Mouse (Mus musculus) midbrain, embryonic 13.5 days (tissue): ENCODE measurements around the gene Net1. TPM values are rescaled to one million over a fixed set of nuclear protein-coding genes. Genes with fewer than 3 reads are reported as not detected.

ENCODE experiments used
- ATAC-seq: fragments of 200-750 bp; cut with Nextera tagmentation; 2 replicates; pipeline ENCODE4 v1.8.0; 2017; ENCODE audit warnings: mild to moderate bottlenecking, moderate TSS enrichment, moderate library complexity
- H3K27ac ChIP-seq: fragments of 300-500 bp; sonication (generic); 2 replicates; pipeline ENCODE4 v1.5.1; 2015; ENCODE audit warnings: inconsistent platforms, mild to moderate bottlenecking, moderate library complexity
- H3K27me3 ChIP-seq: fragments of 300-500 bp; sonication (generic); 2 replicates; pipeline ENCODE4 v1.6.1; 2015; ENCODE audit warnings: mild to moderate bottlenecking, inconsistent platforms
- H3K36me3 ChIP-seq: fragments of 300-500 bp; sonication (generic); 2 replicates; pipeline ENCODE4 v1.6.1; 2015; ENCODE audit warnings: mild to moderate bottlenecking, inconsistent platforms
- H3K4me1 ChIP-seq: fragments of 300-500 bp; sonication (generic); replicated peaks from 2 replicates; pipeline ENCODE4 v1.6.1; 2015; ENCODE audit warnings: inconsistent platforms
- H3K4me2 ChIP-seq: fragments of 300-500 bp; sonication (generic); replicated peaks from 2 replicates; pipeline ENCODE4 v1.6.1; 2015; ENCODE audit warnings: moderate library complexity, mild to moderate bottlenecking, inconsistent platforms
- H3K4me3 ChIP-seq: fragments of 300-500 bp; sonication (generic); replicated peaks from 2 replicates; pipeline ENCODE4 v1.5.1; 2015; ENCODE audit warnings: mild to moderate bottlenecking, inconsistent platforms
- H3K9ac ChIP-seq: fragments of 300-500 bp; sonication (generic); replicated peaks from 2 replicates; pipeline ENCODE4 v1.6.1; 2015; ENCODE audit warnings: mild to moderate bottlenecking, inconsistent platforms
- H3K9me3 ChIP-seq: fragments of 300-500 bp; sonication (generic); 2 replicates; pipeline ENCODE4 v1.6.1; 2016; ENCODE audit warnings: mild to moderate bottlenecking, inconsistent platforms
- WGBS: fragments of 180-500 bp; shearing (Covaris S2); methylation state at CpG from one replicate; pipeline ENCODE4 v1.1.7; 2015; 5-methylcytosine and 5-hydroxymethylcytosine counted together
- polyA plus RNA-seq: library from polyadenylated mRNA; unstranded; fragments of >200 nt; fragmentation: Nextera tagmentation; extraction: Ambion mirVana; gene quantifications from 2 replicates; pipeline ENCODE4 v1.2.1, GENCODE M21; 2015

Gene Net1
- 14.5 and 14.6 TPM in 2 replicates for polyA plus RNA-seq

GRCm38 (mm10) chr13:3917571-3918311 lies at the start of gene Net1, which contains the start of gene Tubal3:
Gene Net1 (minus strand): TSS chr13:3918220.
Gene Tubal3 (plus strand): TSS chr13:3918274.
- peak within 1 kb of the TSS; percentile 81 for H3K4me2 ChIP-seq
- H3K9ac ChIP-seq = peak within 1 kb of the TSS; percentile 74
- H3K9me3 ChIP-seq = no peaks in the 10 kb centered on the region
- peak; percentile 98 for ATAC-seq
- no peaks in the 10 kb centered on the region for H3K27me3 ChIP-seq
- under 1% methylated on average over 52 of the region's 52 CpGs for whole genome bisulfite sequencing
- peaks cover 10% of the 10 kb centered on the region for H3K4me1 ChIP-seq
- H3K4me3 ChIP-seq = peak within 1 kb of the TSS; percentile 89
- 0 out of 2 replicates have a peak, but pooled peaks cover 9% of the 10 kb centered on the region for H3K36me3 ChIP-seq
- H3K27ac ChIP-seq = peak within 1 kb of the TSS; percentile 60; the same call in 1 of the 2 replicates

GRCm38 (mm10) chr13:3951198-3951914 lies 33.3 kb upstream of the Net1 start:
- no peak for ATAC-seq
- 85% methylated on average over 6 of the region's 6 CpGs for WGBS
- no peak overlapping the region for H3K9ac ChIP-seq

GRCm38 (mm10) chr13:3949477-3949876 lies 31.5 kb upstream of the Net1 start:
- H3K9ac ChIP-seq = no peak overlapping the region
- H3K4me3 ChIP-seq = no peak overlapping the region
- H3K4me2 ChIP-seq = no peak overlapping the region
- no peaks in the 10 kb centered on the region for H3K4me1 ChIP-seq
- 90% methylated on average over 4 of the region's 4 CpGs for WGBS
- no peak for ATAC-seq
- no peaks in the 10 kb centered on the region for H3K36me3 ChIP-seq
- H3K9me3 ChIP-seq = no peaks in the 10 kb centered on the region
- H3K27me3 ChIP-seq = no peaks in the 10 kb centered on the region
- H3K27ac ChIP-seq = no peak overlapping the region

More at GRCm38 (mm10) chr13:3951198-3951914, 33.3 kb upstream of the Net1 start:
- Histone ChIP-seq H3K4me1 (no peaks in the 10 kb centered on the region), H3K4me3 (no peak overlapping the region), H3K9me3 (no peaks in the 10 kb centered on the region), H3K4me2 (no peak overlapping the region), H3K27me3 (no peaks in the 10 kb centered on the region), H3K36me3 (no peaks in the 10 kb centered on the region), H3K27ac (no peak overlapping the region)

GRCm38 (mm10) chr13:3947267-3947666 lies 29.2 kb upstream of the Net1 start:
- Histone ChIP-seq H3K9me3 (no peaks in the 10 kb centered on the region), H3K36me3 (no peaks in the 10 kb centered on the region), H3K9ac (no peak overlapping the region), H3K27me3 (no peaks in the 10 kb centered on the region), H3K4me3 (no peak overlapping the region), H3K4me1 (no peaks in the 10 kb centered on the region), H3K4me2 (no peak overlapping the region), H3K27ac (no peak overlapping the region)
- 89% methylated on average over 4 of the region's 4 CpGs for WGBS
- ATAC-seq = no peak

GRCm38 (mm10) chr13:3945249-3945648 lies 27.2 kb upstream of the Net1 start, which contains the start of gene Ucn3:
Gene Ucn3 (minus strand): TSS chr13:3945349.
- 71% methylated on average over 2 of the region's 2 CpGs for WGBS
- H3K9me3 ChIP-seq = no peaks in the 10 kb centered on the region
- no peak for ATAC-seq
- H3K27me3 ChIP-seq = no peaks in the 10 kb centered on the region
- H3K4me3 ChIP-seq = no peak within 1 kb of the TSS
- H3K27ac ChIP-seq = no peak within 1 kb of the TSS
- H3K9ac ChIP-seq = no peak within 1 kb of the TSS
- H3K36me3 ChIP-seq = no peaks in the 10 kb centered on the region
- no peaks in the 10 kb centered on the region for H3K4me1 ChIP-seq
- H3K4me2 ChIP-seq = no peak within 1 kb of the TSS

GRCm38 (mm10) chr13:3944699-3945098 lies 26.7 kb upstream of the Net1 start:
- H3K9ac ChIP-seq = no peak overlapping the region
- ATAC-seq = no peak
- H3K9me3 ChIP-seq = no peaks in the 10 kb centered on the region
- H3K4me2 ChIP-seq = no peak overlapping the region
- no peaks in the 10 kb centered on the region for H3K36me3 ChIP-seq
- H3K4me1 ChIP-seq = no peaks in the 10 kb centered on the region
- no peak overlapping the region for H3K4me3 ChIP-seq
- 85% methylated on average over 7 of the region's 7 CpGs for WGBS
- H3K27me3 ChIP-seq = no peaks in the 10 kb centered on the region
- H3K27ac ChIP-seq = no peak overlapping the region

- WGBS = 88% methylated on average over 6 of the region's 6 CpGs
- no peak for ATAC-seq
- no peaks in the 10 kb centered on the region for H3K9me3 ChIP-seq
Measured at GRCm38 (mm10) chr13:3926046-3926445, 8.0 kb upstream of the Net1 start.

GRCm38 (mm10) chr13:3925632-3926031 lies 7.6 kb upstream of the Net1 start:
- Histone ChIP-seq H3K36me3 (no peaks in the 10 kb centered on the region), H3K9ac (no peak overlapping the region), H3K27me3 (no peaks in the 10 kb centered on the region), H3K4me3 (no peak overlapping the region), H3K27ac (no peak overlapping the region), H3K9me3 (no peaks in the 10 kb centered on the region), H3K4me2 (no peak overlapping the region), H3K4me1 (no peaks in the 10 kb centered on the region)
- WGBS = 91% methylated on average over 6 of the region's 6 CpGs
- no peak for ATAC-seq

More at GRCm38 (mm10) chr13:3926046-3926445, 8.0 kb upstream of the Net1 start:
- no peak overlapping the region for H3K4me2 ChIP-seq
- H3K4me3 ChIP-seq = no peak overlapping the region
- H3K4me1 ChIP-seq = no peaks in the 10 kb centered on the region
- no peaks in the 10 kb centered on the region for H3K27me3 ChIP-seq
- H3K27ac ChIP-seq = no peak overlapping the region
- H3K9ac ChIP-seq = no peak overlapping the region
- H3K36me3 ChIP-seq = no peaks in the 10 kb centered on the region

- H3K4me3 ChIP-seq = no peak overlapping the region
- H3K27ac ChIP-seq = no peak overlapping the region
- no peaks in the 10 kb centered on the region for H3K4me1 ChIP-seq
- H3K36me3 ChIP-seq = no peaks in the 10 kb centered on the region
- H3K9me3 ChIP-seq = no peaks in the 10 kb centered on the region
- no peak overlapping the region for H3K9ac ChIP-seq
- ATAC-seq = no peak
- H3K4me2 ChIP-seq = no peak overlapping the region
- 93% methylated on average over 5 of the region's 5 CpGs for WGBS
- no peaks in the 10 kb centered on the region for H3K27me3 ChIP-seq
Measured at GRCm38 (mm10) chr13:3924483-3924882, 6.5 kb upstream of the Net1 start.

- no peak overlapping the region for H3K4me3 ChIP-seq
- H3K27me3 ChIP-seq = no peaks in the 10 kb centered on the region
- H3K9me3 ChIP-seq = no peaks in the 10 kb centered on the region
- H3K27ac ChIP-seq = no peak overlapping the region
- 94% methylated on average over 4 of the region's 4 CpGs for WGBS
- peaks cover 10% of the 10 kb centered on the region for H3K4me1 ChIP-seq
- H3K4me2 ChIP-seq = no peak overlapping the region
- ATAC-seq = no peak
- no peak overlapping the region for H3K9ac ChIP-seq
- peaks cover 19% of the 10 kb centered on the region; the same call in 1 of the 2 replicates for H3K36me3 ChIP-seq
Measured at GRCm38 (mm10) chr13:3913504-3913903, 4.5 kb downstream of the Net1 start.

GRCm38 (mm10) chr13:3910356-3910755 lies 7.7 kb downstream of the Net1 start:
- H3K4me2 ChIP-seq = no peak overlapping the region
- H3K4me1 ChIP-seq = no peaks in the 10 kb centered on the region
- H3K4me3 ChIP-seq = no peak overlapping the region
- WGBS = 84% methylated on average over 5 of the region's 5 CpGs
- H3K36me3 ChIP-seq = peaks cover 15% of the 10 kb centered on the region; the same call in 1 of the 2 replicates
- no peak for ATAC-seq
- H3K9me3 ChIP-seq = no peaks in the 10 kb centered on the region
- no peak overlapping the region for H3K27ac ChIP-seq
- H3K9ac ChIP-seq = no peak overlapping the region
- no peaks in the 10 kb centered on the region for H3K27me3 ChIP-seq

GRCm38 (mm10) chr13:3908262-3908661 lies 9.8 kb downstream of the Net1 start:
- H3K4me1 ChIP-seq = no peaks in the 10 kb centered on the region
- H3K4me3 ChIP-seq = no peak overlapping the region
- H3K27me3 ChIP-seq = no peaks in the 10 kb centered on the region
- WGBS = 93% methylated on average over 4 of the region's 4 CpGs
- no peak overlapping the region for H3K9ac ChIP-seq
- H3K4me2 ChIP-seq = no peak overlapping the region
- no peak for ATAC-seq
- H3K27ac ChIP-seq = no peak overlapping the region
- H3K36me3 ChIP-seq = peaks cover 10% of the 10 kb centered on the region; the same call in 1 of the 2 replicates
- H3K9me3 ChIP-seq = no peaks in the 10 kb centered on the region
